Mouse (Mus musculus) gastrocnemius, postnatal 14 days (tissue): ENCODE results near the gene Catsperz. TPM values are rescaled to one million over a fixed set of nuclear protein-coding genes. Genes with fewer than 3 reads are reported as not detected.

Experiments
- DNase-seq: peaks from one replicate; pipeline ENCODE4 v3.0.0; 2021; ENCODE audit warnings: mixed read lengths
- intact Hi-C: fragments of 180-260 bp; cut with DNase I; formaldehyde crosslinking; loops from one replicate; pipeline ENCODE4 v1.15.1; 2025; ENCODE audit warnings: low total_unique reads
- microRNA-seq, 2 experiments: library from miRNA; unstranded; fragments of <30 nt; microRNA quantifications; one replicate each; pipeline ENCODE4 v1.2.0; 2021
- total RNA-seq, 2 experiments: library from RNA; stranded (reverse); gene quantifications; 2 replicates each; pipeline ENCODE4 v1.2.3; 2021

Gene Catsperz
- total RNA-seq, 2 experiments from 2014 or later = not detected

- DNase-seq = no peak
- intact Hi-C loops = no loop called here
These were observed 52.5 kb downstream of the Catsperz start for GRCm38 (mm10) chr19:6872701-6873100.

Small RNA genes lying within 50 kb of the gene (microRNA-seq; reads per million reads assigned to microRNA genes)
- gene Mir6990 = 1.3 to 3.0 reads per million in 2 experiments

Other genes starting within 250 kb of the Catsperz start
- gene Rps6ka4, start 84.7 kb downstream of the Catsperz start, total RNA-seq = 1 to 10 TPM; 7.7 to 8.5 TPM
- gene Ccdc88b, start 67.2 kb downstream of the Catsperz start, total RNA-seq = under 1 TPM; 0.40 to 0.84 TPM
- gene Trmt112, start 15.7 kb downstream of the Catsperz start, total RNA-seq = 10 to 100 TPM; 34.6 to 38.9 TPM
- gene Prdx5, start 15.3 kb downstream of the Catsperz start, total RNA-seq = 100 to 1,000 TPM; 159 to 187 TPM
- 10 to 100 TPM; 47.7 to 52.0 TPM for gene Esrra, start 3.6 kb downstream of the Catsperz start, total RNA-seq
- gene Kcnk4, start 9.1 kb upstream of the Catsperz start, total RNA-seq = not detected
- gene Bad, start 16.5 kb upstream of the Catsperz start, total RNA-seq = 10 to 100 TPM; 14.2 to 14.6 TPM
- 1 to 10 TPM; 8.9 to 9.9 TPM for gene Gpr137, start 17.1 kb upstream of the Catsperz start, total RNA-seq
- 100 to 1,000 TPM; 139 to 184 TPM for gene Ppp1r14b, start 49.6 kb upstream of the Catsperz start, total RNA-seq
- 10 to 100 TPM; 10.9 to 11.6 TPM for gene Plcb3, start 51.1 kb upstream of the Catsperz start, total RNA-seq
- gene Fkbp2, start 55.1 kb upstream of the Catsperz start, total RNA-seq = 10 to 100 TPM; 13.0 to 13.7 TPM
- gene Vegfb, start 62.3 kb upstream of the Catsperz start, total RNA-seq = 100 to 1,000 TPM in 1 of 2 experiments, 10 to 100 TPM in 1; 90.8 to 118 TPM
- gene Dnajc4, start 67.2 kb upstream of the Catsperz start, total RNA-seq = 10 to 100 TPM; 30.7 to 32.4 TPM
- gene Nudt22, start 70.7 kb upstream of the Catsperz start, total RNA-seq = 10 to 100 TPM; 15.7 to 18.9 TPM
- gene Trpt1, start 70.8 kb upstream of the Catsperz start, total RNA-seq = 10 to 100 TPM; 19.7 to 20.1 TPM
- gene Fermt3, start 94.1 kb upstream of the Catsperz start, total RNA-seq = 1 to 10 TPM; 2.0 to 2.2 TPM
- 10 to 100 TPM; 80.3 to 92.4 TPM for gene Stip1, start 114.6 kb upstream of the Catsperz start, total RNA-seq
- 100 to 1,000 TPM; 187 to 192 TPM for gene Macrod1, start 131.4 kb upstream of the Catsperz start, total RNA-seq
- under 1 TPM; 0.27 to 0.51 TPM for gene Flrt1, start 180.3 kb upstream of the Catsperz start, total RNA-seq